8 mouse cellular contexts compared by ENCODE assay signal in the genomic region with DNA sequence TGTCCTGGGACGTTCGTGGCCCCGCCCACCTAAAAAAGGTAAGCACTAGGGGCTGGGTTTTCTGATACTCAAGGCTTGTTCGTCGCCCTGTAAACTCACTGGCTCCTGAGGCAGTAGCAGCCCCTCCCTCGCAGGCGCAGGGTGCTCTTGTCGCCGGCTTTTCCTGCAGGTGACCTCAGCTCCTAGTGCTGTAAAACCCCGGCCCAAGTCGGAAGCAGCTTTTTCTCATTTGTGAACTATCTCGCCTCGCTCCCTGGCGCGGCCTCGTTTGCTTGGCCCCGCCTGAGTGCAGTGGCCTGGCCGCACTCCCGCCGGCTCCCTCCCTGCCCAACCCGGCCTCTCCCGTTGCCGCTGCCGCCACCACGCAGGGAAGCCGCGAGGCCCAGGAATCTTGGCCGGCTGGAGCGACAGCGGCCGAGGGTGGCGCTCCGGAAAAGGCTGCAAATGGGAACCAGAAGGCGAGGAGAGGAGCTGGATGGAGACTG. TPM values are rescaled to one million over a fixed set of nuclear protein-coding genes. Genes with fewer than 3 reads are reported as not detected.
DNase-seq lines count a peak whose midpoint lies in the region; ATAC-seq and TF ChIP-seq lines count a peak whose summit lies in the region.

No protein-coding gene starts in this region.

- no peak for TF ChIP-seq POLR2A in thymus, adult 2 months (IDR thresholded peaks at IDR 0.05; ENCODE audit: control insufficient read depth, extremely low read depth, insufficient read depth, low read length, poor library complexity)

- no peaks in the 10 kb centered on the region for H3K36me3 ChIP-seq in thymus, adult 2 months (ENCODE audit: control insufficient read depth, insufficient read depth, low read length)
- no peaks in the 10 kb centered on the region for H3K36me3 ChIP-seq in intestine, embryonic 16.5 days (ENCODE audit: control insufficient read depth, insufficient read depth, low read length)
- no peaks in the 10 kb centered on the region for H3K36me3 ChIP-seq in liver, postnatal 0 days (replicated peaks; ENCODE audit: insufficient read depth, low read length)
- no peaks in the 10 kb centered on the region for H3K36me3 ChIP-seq in neural tube, embryonic 15.5 days

- peak; percentile 76 for ATAC-seq in intestine, embryonic 16.5 days
- peak; percentile 33; the same call in 1 of the 2 replicates for ATAC-seq in liver, postnatal 0 days
- ATAC-seq in neural tube, embryonic 15.5 days (ENCODE audit: low FRiP score) = peak; percentile 56; the same call in 1 of the 2 replicates

- peaks cover 20% of the 10 kb centered on the region for H3K4me1 ChIP-seq in thymus, adult 2 months (replicated peaks; ENCODE audit: control insufficient read depth, insufficient read depth, low read length)
- H3K4me1 ChIP-seq in intestine, embryonic 16.5 days (ENCODE audit: control insufficient read depth, insufficient read depth, low read length) = peaks cover 27% of the 10 kb centered on the region
- H3K4me1 ChIP-seq in liver, postnatal 0 days (ENCODE audit: insufficient read depth) = peaks cover 16% of the 10 kb centered on the region
- peaks cover 26% of the 10 kb centered on the region for H3K4me1 ChIP-seq in neural tube, embryonic 15.5 days

- no peaks in the 10 kb centered on the region for H3K9me3 ChIP-seq in intestine, embryonic 16.5 days (ENCODE audit: control insufficient read depth, low read length)
- H3K9me3 ChIP-seq in liver, postnatal 0 days (ENCODE audit: low read length) = no peaks in the 10 kb centered on the region
- no peaks in the 10 kb centered on the region for H3K9me3 ChIP-seq in neural tube, embryonic 15.5 days (replicated peaks)

- no peak overlapping the region for H3K27ac ChIP-seq in thymus, adult 2 months (ENCODE audit: control insufficient read depth, insufficient read depth, low read length)
- H3K27ac ChIP-seq in intestine, embryonic 16.5 days (ENCODE audit: low read length) = no peak overlapping the region; the same call in 1 of the 2 replicates
- no peak overlapping the region for H3K27ac ChIP-seq in liver, postnatal 0 days (ENCODE audit: low read depth)
- H3K27ac ChIP-seq in neural tube, embryonic 15.5 days (replicated peaks) = no peak overlapping the region; the same call in 1 of the 2 replicates

- TF ChIP-seq EP300 in liver, postnatal 0 days (IDR thresholded peaks at IDR 0.05; ENCODE audit: low read depth) = no peak

- H3K9ac ChIP-seq in intestine, embryonic 16.5 days (ENCODE audit: low read depth, low read length) = peak overlapping the region; percentile 60
- H3K9ac ChIP-seq in liver, postnatal 0 days (replicated peaks) = no peak overlapping the region; the same call in 1 of the 2 replicates
- H3K9ac ChIP-seq in neural tube, embryonic 15.5 days (replicated peaks) = peak overlapping the region; percentile 48

- peak overlapping the region; percentile 3 for H3K4me3 ChIP-seq in thymus, adult 2 months (ENCODE audit: control insufficient read depth, insufficient read depth, low read length)
- H3K4me3 ChIP-seq in intestine, embryonic 16.5 days (ENCODE audit: low read length) = peak overlapping the region; percentile 38
- peak overlapping the region; percentile 32 for H3K4me3 ChIP-seq in liver, postnatal 0 days (ENCODE audit: low read depth, low read length)
- peak overlapping the region; percentile 35 for H3K4me3 ChIP-seq in neural tube, embryonic 15.5 days (replicated peaks)

- DNase-seq in thymus, adult 2 months = no peak
- no peak for DNase-seq in thymus, postnatal 10 days (ENCODE audit: low spot score in 2 of 2)
- DNase-seq in embryo, embryonic 10 days (ENCODE audit: low spot score) = peak; percentile 71
- DNase-seq in heart, adult 18-20 months = peak; percentile 77 to 80
- DNase-seq in liver, postnatal 0 days = peak; percentile 42
- no peak for DNase-seq in c-Kit-positive CD71-positive TER-119-positive erythroid progenitor cells, embryonic 14.5 days (ENCODE audit: low spot score)

- peaks cover 10% of the 10 kb centered on the region for H3K27me3 ChIP-seq in thymus, adult 2 months (ENCODE audit: control insufficient read depth, insufficient read depth, low read length)
- peaks cover 29% of the 10 kb centered on the region for H3K27me3 ChIP-seq in intestine, embryonic 16.5 days (replicated peaks; ENCODE audit: control insufficient read depth, insufficient read depth, low read length)
- peaks cover 42% of the 10 kb centered on the region for H3K27me3 ChIP-seq in liver, postnatal 0 days (ENCODE audit: insufficient read depth, low read length)
- peaks cover 58% of the 10 kb centered on the region for H3K27me3 ChIP-seq in neural tube, embryonic 15.5 days (replicated peaks)

- H3K4me2 ChIP-seq in intestine, embryonic 16.5 days (ENCODE audit: low read depth, low read length) = peak overlapping the region; percentile 61
- peak overlapping the region; percentile 59 for H3K4me2 ChIP-seq in liver, postnatal 0 days (ENCODE audit: low read depth, low read length)
- peak overlapping the region; percentile 59 for H3K4me2 ChIP-seq in neural tube, embryonic 15.5 days

- TF ChIP-seq CTCF in thymus, adult 2 months (IDR thresholded peaks at IDR 0.05; ENCODE audit: borderline replicate concordance, control insufficient read depth, extremely low read depth, insufficient read depth, low read length, poor library complexity) = no peak
- TF ChIP-seq CTCF in liver, postnatal 0 days (IDR thresholded peaks at IDR 0.05; ENCODE audit: low read depth) = peak; percentile 3; the same call in 1 of the 2 replicates

- WGBS in thymus, adult 2 months = 2% methylated on average over 34 of the region's 34 CpGs
- under 1% methylated on average over 34 of the region's 34 CpGs for whole genome bisulfite sequencing in intestine, embryonic 16.5 days
- WGBS in liver, postnatal 0 days (ENCODE audit: insufficient replicate concordance) = under 1% methylated on average over 34 of the region's 34 CpGs
- WGBS in neural tube, embryonic 15.5 days = 1% methylated on average over 34 of the region's 34 CpGs

RNA-seq across cellular contexts. Expression of a gene that starts 10.1 kb away (rescaled TPM):
- polyA plus RNA-seq in thymus, adult 2 months (2012; rRNA removed) = 0.28 and 0.35 TPM in 2 replicates
- total RNA-seq in heart, adult 18-20 months (2021) = under 1 TPM; 0.52 to 0.95 TPM
- 3.5 and 4.5 TPM in 2 replicates for polyA plus RNA-seq in intestine, embryonic 16.5 days (2015; fragmentation: Nextera tagmentation; extraction: Ambion mirVana)
- polyA plus RNA-seq in liver, postnatal 0 days (2015; fragmentation: Nextera tagmentation; extraction: Ambion mirVana) = 0.25 and 0.26 TPM in 2 replicates
- polyA plus RNA-seq in neural tube, embryonic 15.5 days (2015; fragmentation: Nextera tagmentation; extraction: Ambion mirVana) = 7.4 and 9.8 TPM in 2 replicates

RNA-seq across cellular contexts. Expression of a gene that starts 24.8 kb away (rescaled TPM):
- 66.0 and 67.9 TPM in 2 replicates for polyA plus RNA-seq in thymus, adult 2 months (2012; rRNA removed)
- 10 to 100 TPM; 10.4 to 12.4 TPM for total RNA-seq in heart, adult 18-20 months (2021)
- polyA plus RNA-seq in intestine, embryonic 16.5 days (2015; fragmentation: Nextera tagmentation; extraction: Ambion mirVana) = 59.0 and 60.1 TPM in 2 replicates
- polyA plus RNA-seq in liver, postnatal 0 days (2015; fragmentation: Nextera tagmentation; extraction: Ambion mirVana) = 31.9 and 34.3 TPM in 2 replicates
- 75.5 and 79.8 TPM in 2 replicates for polyA plus RNA-seq in neural tube, embryonic 15.5 days (2015; fragmentation: Nextera tagmentation; extraction: Ambion mirVana)

RNA-seq across cellular contexts. Expression of a gene that starts 28.8 kb away (rescaled TPM):
- 0.83 and 1.4 TPM in 2 replicates for polyA plus RNA-seq in thymus, adult 2 months (2012; rRNA removed)
- under 1 TPM; 0.32 to 0.44 TPM for total RNA-seq in heart, adult 18-20 months (2021)
- 4.8 and 5.6 TPM in 2 replicates for polyA plus RNA-seq in intestine, embryonic 16.5 days (2015; fragmentation: Nextera tagmentation; extraction: Ambion mirVana)
- 0.17 and 0.26 TPM in 2 replicates for polyA plus RNA-seq in liver, postnatal 0 days (2015; fragmentation: Nextera tagmentation; extraction: Ambion mirVana)
- polyA plus RNA-seq in neural tube, embryonic 15.5 days (2015; fragmentation: Nextera tagmentation; extraction: Ambion mirVana) = 8.3 and 9.2 TPM in 2 replicates

RNA-seq across cellular contexts. Expression of a gene that starts 34.5 kb away (rescaled TPM):
- 48.0 and 55.1 TPM in 2 replicates for polyA plus RNA-seq in thymus, adult 2 months (2012; rRNA removed)
- 10 to 100 TPM; 46.2 to 56.9 TPM for total RNA-seq in heart, adult 18-20 months (2021)
- polyA plus RNA-seq in intestine, embryonic 16.5 days (2015; fragmentation: Nextera tagmentation; extraction: Ambion mirVana) = 105 and 107 TPM in 2 replicates
- 39.0 and 39.2 TPM in 2 replicates for polyA plus RNA-seq in liver, postnatal 0 days (2015; fragmentation: Nextera tagmentation; extraction: Ambion mirVana)
- 175 and 188 TPM in 2 replicates for polyA plus RNA-seq in neural tube, embryonic 15.5 days (2015; fragmentation: Nextera tagmentation; extraction: Ambion mirVana)

RNA-seq across cellular contexts. Expression of a gene that starts 40.5 kb away (rescaled TPM):
- 74.6 and 84.2 TPM in 2 replicates for polyA plus RNA-seq in thymus, adult 2 months (2012; rRNA removed)
- 100 to 1,000 TPM; 240 to 249 TPM for total RNA-seq in heart, adult 18-20 months (2021)
- 13.1 and 16.7 TPM in 2 replicates for polyA plus RNA-seq in intestine, embryonic 16.5 days (2015; fragmentation: Nextera tagmentation; extraction: Ambion mirVana)
- 7.2 and 10.0 TPM in 2 replicates for polyA plus RNA-seq in liver, postnatal 0 days (2015; fragmentation: Nextera tagmentation; extraction: Ambion mirVana)
- polyA plus RNA-seq in neural tube, embryonic 15.5 days (2015; fragmentation: Nextera tagmentation; extraction: Ambion mirVana) = 65.4 and 79.7 TPM in 2 replicates

Comparison
In these comparisons a context has a peak if more than half of its experiments do, and no peak if none do; other contexts are left out.
1. DNase-seq: peak in embryo, embryonic 10 days (single experiment), heart, adult 18-20 months (2 of 2) and liver, postnatal 0 days (single experiment); none in thymus, adult 2 months (single experiment), thymus, postnatal 10 days (0 of 2) and c-Kit-positive CD71-positive TER-119-positive erythroid progenitor cells, embryonic 14.5 days (single experiment).
2. Peak in every context shown above with its lines, with median percentiles within 50 percentile points of each other: H3K4me3 ChIP-seq, ATAC-seq and H3K4me2 ChIP-seq.